Mouse (Mus musculus): ENCODE data around the gene Gm45261.

Gene Gm45261

GRCm38 (mm10) chr1:80461348-80461747 lies at the start of gene Gm45261:
Gm45261 (minus strand) TSS chr1:80461448.
- no peak for DNase-seq (ENCODE audit: low spot score)

GRCm38 (mm10) chr1:80504757-80505156 lies 43.5 kb upstream of the Gm45261 start:
- DNase-seq (ENCODE audit: low spot score) = no peak

GRCm38 (mm10) chr1:80504081-80504480 lies 42.8 kb upstream of the Gm45261 start:
- no peak for DNase-seq (ENCODE audit: low spot score)

GRCm38 (mm10) chr1:80502456-80503165 lies 41.4 kb upstream of the Gm45261 start:
- no peak for DNase-seq (ENCODE audit: low spot score)

GRCm38 (mm10) chr1:80499264-80499663 lies 38.0 kb upstream of the Gm45261 start:
- DNase-seq (ENCODE audit: low spot score) = no peak

GRCm38 (mm10) chr1:80496360-80496759 lies 35.1 kb upstream of the Gm45261 start:
- DNase-seq (ENCODE audit: low spot score) = no peak

GRCm38 (mm10) chr1:80483419-80483818 lies 22.2 kb upstream of the Gm45261 start:
- no peak for DNase-seq (ENCODE audit: low spot score)

GRCm38 (mm10) chr1:80474942-80475341 lies 13.7 kb upstream of the Gm45261 start:
- no peak for DNase-seq (ENCODE audit: low spot score)

GRCm38 (mm10) chr1:80472395-80472794 lies 11.1 kb upstream of the Gm45261 start:
- no peak for DNase-seq (ENCODE audit: low spot score)

- DNase-seq (ENCODE audit: low spot score) = no peak
Observed at GRCm38 (mm10) chr1:80459923-80460322, 1.3 kb downstream of the Gm45261 start.

- no peak for DNase-seq (ENCODE audit: low spot score)
Observed at GRCm38 (mm10) chr1:80459477-80459876, 1.8 kb downstream of the Gm45261 start.

- DNase-seq (ENCODE audit: low spot score) = no peak
Observed at GRCm38 (mm10) chr1:80453971-80454370, 7.3 kb downstream of the Gm45261 start.

GRCm38 (mm10) chr1:80451914-80452549 lies 9.2 kb downstream of the Gm45261 start:
- no peak for DNase-seq (ENCODE audit: low spot score)

GRCm38 (mm10) chr1:80447554-80447953 lies 13.7 kb downstream of the Gm45261 start:
- no peak for DNase-seq (ENCODE audit: low spot score)

- no peak for DNase-seq (ENCODE audit: low spot score)
Observed at GRCm38 (mm10) chr1:80440911-80441310, 20.3 kb downstream of the Gm45261 start.

GRCm38 (mm10) chr1:80438506-80438905 lies 22.7 kb downstream of the Gm45261 start:
- DNase-seq (ENCODE audit: low spot score) = no peak

GRCm38 (mm10) chr1:80427946-80428345 lies 33.3 kb downstream of the Gm45261 start:
- no peak for DNase-seq (ENCODE audit: low spot score)

GRCm38 (mm10) chr1:80427425-80427824 lies 33.8 kb downstream of the Gm45261 start:
- DNase-seq (ENCODE audit: low spot score) = no peak

GRCm38 (mm10) chr1:80424666-80425065 lies 36.6 kb downstream of the Gm45261 start:
- no peak for DNase-seq (ENCODE audit: low spot score)

GRCm38 (mm10) chr1:80418321-80419045 lies 42.8 kb downstream of the Gm45261 start:
- no peak for DNase-seq (ENCODE audit: low spot score)

- DNase-seq (ENCODE audit: low spot score) = no peak
Observed at GRCm38 (mm10) chr1:80416329-80416728, 44.9 kb downstream of the Gm45261 start.

- DNase-seq (ENCODE audit: low spot score) = no peak
Observed at GRCm38 (mm10) chr1:80412521-80412920, 48.7 kb downstream of the Gm45261 start.
